Mouse (Mus musculus) forebrain, embryonic 15.5 days (tissue): ENCODE results near the gene Hnrnpll. TPM values are rescaled to one million over a fixed set of nuclear protein-coding genes. Genes with fewer than 3 reads are reported as not detected.
"Not testable (repeated sequence)": the region's sequence is repeated elsewhere in the genome, so short reads cannot be mapped to it uniquely, and the experiment has no call there.

Experiments used
- ATAC-seq: fragments of 200-750 bp; cut with Nextera tagmentation; replicated peaks from 2 replicates; pipeline ENCODE4 v1.8.0; 2017; ENCODE audit warnings: mild to moderate bottlenecking, moderate TSS enrichment, moderate library complexity
- H3K27ac ChIP-seq: fragments of 300-500 bp; sonication (generic); replicated peaks from 2 replicates; pipeline ENCODE4 v1.5.1; 2015; ENCODE audit warnings: mild to moderate bottlenecking, inconsistent platforms
- H3K27me3 ChIP-seq: fragments of 300-500 bp; sonication (generic); 2 replicates; pipeline ENCODE4 v1.6.1; 2015; ENCODE audit warnings: inconsistent platforms
- H3K36me3 ChIP-seq: fragments of 300-500 bp; sonication (generic); 2 replicates; pipeline ENCODE4 v1.6.1; 2015; ENCODE audit warnings: mild to moderate bottlenecking, inconsistent platforms
- H3K4me1 ChIP-seq: fragments of 300-500 bp; sonication (generic); 2 replicates; pipeline ENCODE4 v1.6.1; 2015; ENCODE audit warnings: inconsistent platforms
- H3K4me2 ChIP-seq: fragments of 300-500 bp; sonication (generic); replicated peaks from 2 replicates; pipeline ENCODE4 v1.6.1; 2015; ENCODE audit warnings: mild to moderate bottlenecking, inconsistent platforms
- H3K4me3 ChIP-seq: fragments of 300-500 bp; sonication (generic); 2 replicates; pipeline ENCODE4 v1.5.1; 2015; ENCODE audit warnings: mild to moderate bottlenecking, inconsistent platforms
- H3K9ac ChIP-seq: fragments of 300-500 bp; sonication (generic); replicated peaks from 2 replicates; pipeline ENCODE4 v1.6.1; 2015; ENCODE audit warnings: mild to moderate bottlenecking, inconsistent platforms
- H3K9me3 ChIP-seq: fragments of 300-500 bp; sonication (generic); 2 replicates; pipeline ENCODE4 v1.6.1; 2016; ENCODE audit warnings: inconsistent platforms
- WGBS: fragments of 180-500 bp; shearing (Covaris S2); methylation state at CpG from one replicate; pipeline ENCODE4 v1.1.7; 2015; ENCODE audit warnings: mixed read lengths; 5-methylcytosine and 5-hydroxymethylcytosine counted together
- polyA plus RNA-seq: library from polyadenylated mRNA; unstranded; fragments of >200 nt; fragmentation: Nextera tagmentation; extraction: Ambion mirVana; gene quantifications from 2 replicates; pipeline ENCODE4 v1.2.1, GENCODE M21; 2015

The Hnrnpll gene
- polyA plus RNA-seq, 1 experiment from 2014 or later = 84.5 TPM

DNA sequence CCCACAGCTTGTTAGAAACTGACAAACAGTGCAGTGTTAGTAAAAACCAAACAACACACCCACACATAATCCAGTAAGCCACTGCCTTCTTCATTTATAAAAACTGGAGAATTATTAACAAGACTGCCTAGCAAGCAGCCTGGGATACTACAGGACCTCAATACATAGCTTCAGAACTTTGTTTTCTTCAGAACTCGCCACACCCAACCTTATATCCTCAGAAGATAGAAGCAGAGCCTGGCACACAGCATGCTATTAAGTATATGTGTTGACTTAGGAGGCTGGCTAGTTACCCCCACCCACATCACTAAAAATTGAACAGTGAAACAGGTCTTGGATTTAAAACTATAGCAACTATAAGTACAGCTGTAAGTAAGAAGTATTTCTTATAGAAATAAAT, 10.5 kb downstream of the Hnrnpll start:
- H3K9me3 ChIP-seq = no peaks in the 10 kb centered on the region
- H3K9ac ChIP-seq = no peak overlapping the region
- H3K4me1 ChIP-seq = peaks cover 11% of the 10 kb centered on the region
- no peak overlapping the region for H3K27ac ChIP-seq
- 83% methylated on average over 1 of the region's 1 CpGs for WGBS
- H3K4me3 ChIP-seq = no peak overlapping the region
- H3K27me3 ChIP-seq = no peaks in the 10 kb centered on the region
- H3K36me3 ChIP-seq = peaks cover 50% of the 10 kb centered on the region
- no peak for ATAC-seq
- no peak overlapping the region for H3K4me2 ChIP-seq

GRCm38 (mm10) chr17:80049300-80049699, 12.8 kb downstream of the Hnrnpll start:
- ATAC-seq, H3K27ac ChIP-seq, H3K4me3 ChIP-seq, H3K4me1 ChIP-seq, H3K9me3 ChIP-seq, H3K27me3 ChIP-seq, H3K4me2 ChIP-seq, H3K9ac ChIP-seq: not testable (repeated sequence)
- peaks cover 58% of the 10 kb centered on the region for H3K36me3 ChIP-seq

DNA sequence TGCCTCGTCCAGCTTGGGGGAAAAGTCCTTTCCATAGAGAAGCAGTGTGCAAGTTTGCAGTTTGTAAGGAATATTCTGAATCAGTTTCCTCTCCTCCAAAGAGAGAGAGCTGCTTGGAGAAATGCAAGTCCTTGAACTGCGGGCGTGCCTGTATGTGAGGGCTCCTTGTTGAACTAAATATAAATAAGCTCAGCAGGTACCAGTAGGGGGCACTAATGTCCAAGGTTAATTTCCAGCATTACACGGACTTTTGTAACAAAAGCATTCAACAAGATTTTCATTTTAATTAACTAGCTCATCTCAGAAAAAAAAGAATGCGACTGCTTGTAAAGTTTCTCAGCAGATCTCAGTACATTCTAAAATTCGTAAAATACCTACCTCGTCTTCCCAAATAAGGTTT, 13.9 kb downstream of the Hnrnpll start:
- H3K9ac ChIP-seq = no peak overlapping the region
- H3K27me3 ChIP-seq = no peaks in the 10 kb centered on the region
- 0 out of 2 replicates have a peak, but pooled peaks cover 2% of the 10 kb centered on the region for H3K4me1 ChIP-seq
- WGBS = 56% methylated on average over 7 of the region's 7 CpGs
- H3K27ac ChIP-seq = no peak overlapping the region
- no peak overlapping the region for H3K4me2 ChIP-seq
- no peaks in the 10 kb centered on the region for H3K9me3 ChIP-seq
- no peak overlapping the region for H3K4me3 ChIP-seq
- H3K36me3 ChIP-seq = peaks cover 62% of the 10 kb centered on the region
- no peak for ATAC-seq

DNA sequence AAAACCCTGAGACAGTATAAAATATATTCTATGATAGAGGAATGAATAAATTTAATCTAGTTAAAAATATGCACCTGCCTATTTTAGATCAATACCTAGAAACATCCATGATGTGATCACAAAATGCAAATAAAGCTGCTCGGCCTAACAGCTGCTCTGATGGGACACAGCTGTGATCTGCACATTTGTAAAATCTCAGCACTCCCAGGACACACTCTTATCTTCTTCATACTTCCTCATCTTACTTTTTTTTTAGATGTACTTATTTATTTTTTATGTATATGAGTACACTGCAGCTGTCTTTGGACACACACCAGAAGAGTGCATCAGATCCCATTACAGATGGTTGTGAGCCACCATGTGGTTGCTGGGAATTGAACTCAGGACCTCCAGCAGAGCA, 20.4 kb downstream of the Hnrnpll start:
- Histone ChIP-seq H3K9ac (no peak overlapping the region), H3K4me2 (no peak overlapping the region), H3K27ac (no peak overlapping the region), H3K36me3 (peaks cover 32% of the 10 kb centered on the region), H3K27me3 (no peaks in the 10 kb centered on the region), H3K9me3 (no peaks in the 10 kb centered on the region), H3K4me1 (no peaks in the 10 kb centered on the region), H3K4me3 (no peak overlapping the region)
- WGBS = 83% methylated on average over 1 of the region's 1 CpGs
- no peak for ATAC-seq

GRCm38 (mm10) chr17:80028675-80029074, 33.5 kb downstream of the Hnrnpll start:
- Histone ChIP-seq H3K4me3 (no peak overlapping the region), H3K4me1 (no peaks in the 10 kb centered on the region), H3K9me3 (no peaks in the 10 kb centered on the region), H3K36me3 (peaks cover 44% of the 10 kb centered on the region), H3K27me3 (no peaks in the 10 kb centered on the region), H3K9ac (no peak overlapping the region), H3K4me2 (no peak overlapping the region), H3K27ac (no peak overlapping the region)
- peak; percentile 26; the same call in 1 of the 2 replicates for ATAC-seq
- 87% methylated on average over 6 of the region's 6 CpGs for WGBS

GRCm38 (mm10) chr17:80026189-80026936, 35.8 kb downstream of the Hnrnpll start:
- H3K9ac ChIP-seq = no peak overlapping the region
- H3K27ac ChIP-seq = no peak overlapping the region
- H3K4me1 ChIP-seq = no peaks in the 10 kb centered on the region
- WGBS = 94% methylated on average over 5 of the region's 5 CpGs
- no peak overlapping the region for H3K4me3 ChIP-seq
- H3K27me3 ChIP-seq = no peaks in the 10 kb centered on the region
- no peak for ATAC-seq
- peaks cover 24% of the 10 kb centered on the region for H3K36me3 ChIP-seq
- no peak overlapping the region for H3K4me2 ChIP-seq
- H3K9me3 ChIP-seq = no peaks in the 10 kb centered on the region

- Histone ChIP-seq H3K36me3 (peaks cover 1% of the 10 kb centered on the region; the same call in 1 of the 2 replicates), H3K9me3 (no peaks in the 10 kb centered on the region), H3K4me3 (no peak overlapping the region), H3K27me3 (no peaks in the 10 kb centered on the region), H3K4me1 (peaks cover 3% of the 10 kb centered on the region; the same call in 1 of the 2 replicates), H3K9ac (no peak overlapping the region), H3K27ac (no peak overlapping the region), H3K4me2 (no peak overlapping the region)
- 84% methylated on average over 5 of the region's 5 CpGs for WGBS
- ATAC-seq = no peak
These were observed 40.0 kb downstream of the Hnrnpll start for GRCm38 (mm10) chr17:80022090-80022489.

DNA sequence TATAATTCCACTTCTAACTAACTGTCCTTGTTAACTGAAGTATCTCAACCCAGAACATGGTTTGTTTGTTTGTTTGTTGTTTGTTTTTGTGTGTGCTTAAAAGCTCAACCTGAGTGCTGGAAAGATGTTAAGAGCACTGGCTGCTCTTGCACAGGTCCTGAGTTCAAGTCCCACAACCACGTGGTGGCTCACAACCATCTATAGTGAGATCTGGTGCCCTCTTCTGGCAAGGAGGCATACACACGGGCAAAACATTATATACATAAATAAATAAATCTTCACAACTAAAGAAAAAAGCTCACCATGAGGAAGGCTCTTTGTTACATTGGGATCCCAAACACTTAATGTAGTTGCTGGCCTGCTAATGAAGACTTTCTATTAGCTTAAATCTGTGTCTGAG, 41.6 kb downstream of the Hnrnpll start:
- H3K4me3 ChIP-seq = no peak overlapping the region
- H3K27me3 ChIP-seq = no peaks in the 10 kb centered on the region
- 79% methylated on average over 2 of the region's 2 CpGs for WGBS
- no peak overlapping the region for H3K9ac ChIP-seq
- H3K4me1 ChIP-seq = peaks cover 3% of the 10 kb centered on the region; the same call in 1 of the 2 replicates
- no peak overlapping the region for H3K27ac ChIP-seq
- H3K9me3 ChIP-seq = no peaks in the 10 kb centered on the region
- no peak for ATAC-seq
- H3K36me3 ChIP-seq = no peaks in the 10 kb centered on the region
- H3K4me2 ChIP-seq = no peak overlapping the region

GRCm38 (mm10) chr17:80018976-80019541, 43.1 kb downstream of the Hnrnpll start:
- 11% methylated on average over 22 of the region's 22 CpGs for WGBS
- H3K4me1 ChIP-seq = peaks cover 3% of the 10 kb centered on the region; the same call in 1 of the 2 replicates
- ATAC-seq = peak; percentile 42; the same call in 1 of the 2 replicates
- H3K27ac ChIP-seq = no peak overlapping the region
- H3K36me3 ChIP-seq = no peaks in the 10 kb centered on the region
- no peak overlapping the region for H3K4me3 ChIP-seq
- no peak overlapping the region for H3K9ac ChIP-seq
- H3K27me3 ChIP-seq = no peaks in the 10 kb centered on the region
- no peaks in the 10 kb centered on the region for H3K9me3 ChIP-seq
- peak overlapping the region; percentile 31 for H3K4me2 ChIP-seq

- no peak for ATAC-seq
- no peaks in the 10 kb centered on the region for H3K36me3 ChIP-seq
- peaks cover 3% of the 10 kb centered on the region; the same call in 1 of the 2 replicates for H3K4me1 ChIP-seq
- no peaks in the 10 kb centered on the region for H3K27me3 ChIP-seq
- H3K27ac ChIP-seq = no peak overlapping the region
- no peak overlapping the region for H3K4me3 ChIP-seq
- H3K4me2 ChIP-seq = no peak overlapping the region
- H3K9me3 ChIP-seq = no peaks in the 10 kb centered on the region
- 68% methylated on average over 12 of the region's 12 CpGs for WGBS
- H3K9ac ChIP-seq = no peak overlapping the region
These were observed 43.7 kb downstream of the Hnrnpll start for GRCm38 (mm10) chr17:80018239-80018975.

DNA sequence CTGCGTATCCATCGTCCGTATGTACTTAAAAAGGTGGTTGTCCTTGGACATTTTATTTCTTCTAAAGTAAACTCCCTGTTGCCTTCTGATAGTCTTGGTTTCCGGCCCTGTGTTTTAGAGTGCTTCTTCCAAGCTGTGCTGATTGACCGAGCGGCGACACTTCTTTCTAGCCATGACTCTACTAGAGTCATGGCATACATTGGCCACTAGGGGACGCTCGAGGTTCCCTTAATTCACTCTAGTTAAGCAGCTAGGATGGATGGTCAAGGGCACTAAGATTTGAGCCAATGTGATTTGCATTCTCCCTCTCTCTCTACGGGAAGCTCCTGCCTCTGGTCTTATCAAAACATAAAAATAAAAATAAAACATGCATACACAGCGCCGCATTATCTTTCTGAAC, 44.7 kb downstream of the Hnrnpll start:
- Histone ChIP-seq H3K4me2 (no peak overlapping the region), H3K27ac (no peak overlapping the region), H3K27me3 (no peaks in the 10 kb centered on the region), H3K9me3 (no peaks in the 10 kb centered on the region), H3K4me3 (no peak overlapping the region), H3K36me3 (no peaks in the 10 kb centered on the region), H3K4me1 (peaks cover 3% of the 10 kb centered on the region; the same call in 1 of the 2 replicates), H3K9ac (no peak overlapping the region)
- WGBS = 55% methylated on average over 12 of the region's 12 CpGs
- no peak for ATAC-seq

- H3K9ac ChIP-seq, H3K36me3 ChIP-seq, ATAC-seq, H3K9me3 ChIP-seq, H3K27ac ChIP-seq, H3K4me1 ChIP-seq, H3K27me3 ChIP-seq, H3K4me3 ChIP-seq, H3K4me2 ChIP-seq: not testable (repeated sequence)
- 95% methylated on average over 4 of the region's 4 CpGs for WGBS
These were observed 45.7 kb downstream of the Hnrnpll start for GRCm38 (mm10) chr17:80016400-80016799.
